Mouse (Mus musculus) stomach, embryonic 16.5 days (tissue): Measurements from ENCODE around the gene Rap1gap2. TPM values are rescaled to one million over a fixed set of nuclear protein-coding genes. Genes with fewer than 3 reads are reported as not detected.

Experiments
- ATAC-seq: fragments of 200-750 bp; cut with Nextera tagmentation; 2 replicates; pipeline ENCODE4 v1.8.0; 2017; ENCODE audit warnings: moderate number of reproducible peaks, moderate TSS enrichment; ENCODE audit not compliant: insufficient read depth, low FRiP score
- H3K27ac ChIP-seq: fragments of 300-500 bp; sonication (generic); 2 replicates; pipeline ENCODE4 v1.5.1; 2014; ENCODE audit warnings: low read length
- H3K27me3 ChIP-seq: fragments of 300-500 bp; sonication (generic); 2 replicates; pipeline ENCODE4 v1.6.1; 2014; ENCODE audit warnings: low read length, control low read depth, mixed read lengths; ENCODE audit not compliant: control insufficient read depth, insufficient read depth
- H3K36me3 ChIP-seq: fragments of 300-500 bp; sonication (generic); 2 replicates; pipeline ENCODE4 v1.6.1; 2014; ENCODE audit warnings: low read length; ENCODE audit not compliant: control insufficient read depth, insufficient read depth
- H3K4me1 ChIP-seq: fragments of 300-500 bp; sonication (generic); 2 replicates; pipeline ENCODE4 v1.6.1; 2014; ENCODE audit warnings: low read length, control low read depth, mixed read lengths; ENCODE audit not compliant: control insufficient read depth, insufficient read depth
- H3K4me2 ChIP-seq: fragments of 300-500 bp; sonication (generic); 2 replicates; pipeline ENCODE4 v1.6.1; 2014; ENCODE audit warnings: low read depth, low read length, mixed read lengths
- H3K4me3 ChIP-seq: fragments of 300-500 bp; sonication (generic); replicated peaks from 2 replicates; pipeline ENCODE4 v1.5.1; 2014; ENCODE audit warnings: mild to moderate bottlenecking, low read length
- H3K9ac ChIP-seq: fragments of 300-500 bp; sonication (generic); 2 replicates; pipeline ENCODE4 v1.6.1; 2014; ENCODE audit warnings: low read length
- H3K9me3 ChIP-seq: fragments of 300-500 bp; sonication (generic); replicated peaks from 2 replicates; pipeline ENCODE4 v1.6.1; 2016; ENCODE audit warnings: low read length, control low read depth; ENCODE audit not compliant: control insufficient read depth
- WGBS: fragments of 180-500 bp; shearing (Covaris S2); extraction: QIAGEN DNeasy Blood & Tissue Kit; methylation state at CpG from one replicate; pipeline ENCODE4 v1.1.7; 2014; 5-methylcytosine and 5-hydroxymethylcytosine counted together
- polyA plus RNA-seq: library from polyadenylated mRNA; unstranded; fragments of >200 nt; fragmentation: Nextera tagmentation; extraction: Ambion mirVana; gene quantifications from 2 replicates; pipeline ENCODE4 v1.2.1, GENCODE M21; 2015

The Rap1gap2 gene
- polyA plus RNA-seq, 1 experiment from 2014 or later, result 11.8 TPM

- WGBS, result 73% methylated on average over 4 of the region's 4 CpGs
- Histone ChIP-seq H3K9ac (no peak overlapping the region), H3K27me3 (no peaks in the 10 kb centered on the region), H3K4me2 (no peak overlapping the region), H3K27ac (no peak overlapping the region), H3K4me1 (peaks cover 10% of the 10 kb centered on the region; the same call in 1 of the 2 replicates), H3K9me3 (no peaks in the 10 kb centered on the region), H3K36me3 (no peaks in the 10 kb centered on the region), H3K4me3 (no peak overlapping the region)
- no peak for ATAC-seq
Measured at GRCm38 (mm10) chr11:74537352-74537751, 73.4 kb downstream of the Rap1gap2 start.

GRCm38 (mm10) chr11:74536140-74536842 lies 74.4 kb downstream of the Rap1gap2 start:
- H3K4me2 ChIP-seq, result peak overlapping the region; percentile 13
- ATAC-seq, result peak; percentile 86
- H3K9me3 ChIP-seq, result no peaks in the 10 kb centered on the region
- H3K27ac ChIP-seq, result peak overlapping the region; percentile 25; the same call in 1 of the 2 replicates
- no peaks in the 10 kb centered on the region for H3K36me3 ChIP-seq
- H3K4me3 ChIP-seq, result no peak overlapping the region
- no peaks in the 10 kb centered on the region for H3K27me3 ChIP-seq
- peaks cover 16% of the 10 kb centered on the region; the same call in 1 of the 2 replicates for H3K4me1 ChIP-seq
- H3K9ac ChIP-seq, result 0 out of 2 replicates have a peak overlapping the region, but pooled peaks have one; percentile 1
- WGBS, result 16% methylated on average over 14 of the region's 14 CpGs

GRCm38 (mm10) chr11:74534380-74534779 lies 76.3 kb downstream of the Rap1gap2 start:
- 75% methylated on average over 7 of the region's 7 CpGs for WGBS

GRCm38 (mm10) chr11:74533050-74533449 lies 77.7 kb downstream of the Rap1gap2 start:
- H3K4me2 ChIP-seq, result no peak overlapping the region
- 76% methylated on average over 2 of the region's 2 CpGs for WGBS
- peaks cover 23% of the 10 kb centered on the region; the same call in 1 of the 2 replicates for H3K4me1 ChIP-seq
- no peak overlapping the region for H3K27ac ChIP-seq
- no peaks in the 10 kb centered on the region for H3K36me3 ChIP-seq
- H3K4me3 ChIP-seq, result no peak overlapping the region
- ATAC-seq, result no peak
- H3K9me3 ChIP-seq, result no peaks in the 10 kb centered on the region
- H3K27me3 ChIP-seq, result no peaks in the 10 kb centered on the region
- H3K9ac ChIP-seq, result no peak overlapping the region

More at GRCm38 (mm10) chr11:74534380-74534779, 76.3 kb downstream of the Rap1gap2 start:
- ATAC-seq, result no peak
- Histone ChIP-seq H3K27me3 (no peaks in the 10 kb centered on the region), H3K27ac (no peak overlapping the region), H3K4me2 (no peak overlapping the region), H3K4me3 (no peak overlapping the region), H3K9ac (no peak overlapping the region), H3K9me3 (no peaks in the 10 kb centered on the region), H3K4me1 (peaks cover 23% of the 10 kb centered on the region; the same call in 1 of the 2 replicates), H3K36me3 (no peaks in the 10 kb centered on the region)

- no peaks in the 10 kb centered on the region for H3K9me3 ChIP-seq
- H3K27me3 ChIP-seq, result no peaks in the 10 kb centered on the region
- H3K36me3 ChIP-seq, result no peaks in the 10 kb centered on the region
- 63% methylated on average over 4 of the region's 4 CpGs for WGBS
- H3K9ac ChIP-seq, result no peak overlapping the region
- no peak for ATAC-seq
- H3K4me3 ChIP-seq, result no peak overlapping the region
- no peak overlapping the region for H3K4me2 ChIP-seq
- no peak overlapping the region for H3K27ac ChIP-seq
- H3K4me1 ChIP-seq, result peaks cover 23% of the 10 kb centered on the region; the same call in 1 of the 2 replicates
Measured at GRCm38 (mm10) chr11:74532401-74532800, 78.3 kb downstream of the Rap1gap2 start.

GRCm38 (mm10) chr11:74531725-74532124 lies 79.0 kb downstream of the Rap1gap2 start:
- no peak for ATAC-seq
- Histone ChIP-seq H3K36me3 (no peaks in the 10 kb centered on the region), H3K9me3 (no peaks in the 10 kb centered on the region), H3K4me3 (no peak overlapping the region), H3K4me1 (peaks cover 26% of the 10 kb centered on the region; the same call in 1 of the 2 replicates), H3K27me3 (no peaks in the 10 kb centered on the region), H3K9ac (no peak overlapping the region), H3K27ac (no peak overlapping the region), H3K4me2 (no peak overlapping the region)
- 35% methylated on average over 3 of the region's 3 CpGs for WGBS

- H3K36me3 ChIP-seq, result no peaks in the 10 kb centered on the region
- H3K9me3 ChIP-seq, result no peaks in the 10 kb centered on the region
- no peak overlapping the region for H3K9ac ChIP-seq
- no peak for ATAC-seq
- H3K27me3 ChIP-seq, result peaks cover 5% of the 10 kb centered on the region; the same call in 1 of the 2 replicates
- H3K4me1 ChIP-seq, result peaks cover 21% of the 10 kb centered on the region; the same call in 1 of the 2 replicates
- no peak overlapping the region for H3K4me2 ChIP-seq
- H3K27ac ChIP-seq, result no peak overlapping the region
- WGBS, result 65% methylated on average over 4 of the region's 4 CpGs
- no peak overlapping the region for H3K4me3 ChIP-seq
Measured at GRCm38 (mm10) chr11:74529803-74530202, 80.9 kb downstream of the Rap1gap2 start.

- ATAC-seq, result no peak
- Histone ChIP-seq H3K4me1 (peaks cover 36% of the 10 kb centered on the region; the same call in 1 of the 2 replicates), H3K27me3 (peaks cover 21% of the 10 kb centered on the region), H3K27ac (no peak overlapping the region), H3K9me3 (no peaks in the 10 kb centered on the region), H3K9ac (no peak overlapping the region), H3K36me3 (no peaks in the 10 kb centered on the region), H3K4me2 (no peak overlapping the region), H3K4me3 (no peak overlapping the region)
- 51% methylated on average over 7 of the region's 7 CpGs for WGBS
Measured at GRCm38 (mm10) chr11:74527555-74527954, 83.2 kb downstream of the Rap1gap2 start.
